Mouse (Mus musculus): Measurements from ENCODE around the gene Gm26566.
"Not testable (repeated sequence)": the region's sequence is repeated elsewhere in the genome, so short reads cannot be mapped to it uniquely, and the experiment has no call there.

The Gm26566 gene

DNA sequence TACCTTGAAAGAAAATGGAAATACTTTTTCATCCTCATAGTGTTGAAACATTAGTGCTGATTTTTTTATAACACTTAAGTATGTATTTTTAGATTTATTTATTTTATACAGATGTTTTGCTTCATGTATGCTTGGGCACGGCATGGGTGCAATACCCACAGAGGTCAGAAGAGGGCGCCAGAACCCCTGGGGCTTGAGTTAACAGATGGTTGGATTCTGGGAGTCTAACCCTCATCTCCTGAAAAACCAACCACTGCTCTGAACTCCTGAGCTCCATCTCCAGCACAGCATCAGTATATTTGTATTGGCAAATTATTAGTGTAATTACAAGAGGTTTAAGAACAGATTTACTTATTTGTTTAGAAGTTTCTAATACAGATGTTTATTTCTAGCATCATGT lies 16.9 kb downstream of the Gm26566 start:
- no peak for DNase-seq (ENCODE audit: extremely low read depth, low read depth, low spot score)

DNA sequence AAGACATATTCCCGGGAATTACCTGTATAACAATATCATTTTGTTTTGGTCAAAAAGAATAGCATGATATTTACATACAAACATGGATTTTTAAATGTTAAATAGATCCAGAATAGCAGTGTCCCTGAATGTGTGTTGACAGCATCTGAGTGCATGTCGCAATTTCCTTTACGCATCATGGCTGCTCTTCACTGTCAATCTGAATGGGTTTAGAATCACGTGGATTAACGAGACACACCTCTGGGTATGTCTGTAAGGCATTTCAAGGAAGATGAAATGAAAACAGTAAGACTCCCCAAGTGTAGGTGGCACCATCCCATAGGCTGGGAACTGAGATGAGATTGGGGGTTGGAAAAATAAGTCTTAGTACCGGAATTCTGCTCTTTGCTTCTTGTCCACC lies 17.4 kb downstream of the Gm26566 start:
- DNase-seq (ENCODE audit: extremely low read depth, low read depth, low spot score), result no peak

DNA sequence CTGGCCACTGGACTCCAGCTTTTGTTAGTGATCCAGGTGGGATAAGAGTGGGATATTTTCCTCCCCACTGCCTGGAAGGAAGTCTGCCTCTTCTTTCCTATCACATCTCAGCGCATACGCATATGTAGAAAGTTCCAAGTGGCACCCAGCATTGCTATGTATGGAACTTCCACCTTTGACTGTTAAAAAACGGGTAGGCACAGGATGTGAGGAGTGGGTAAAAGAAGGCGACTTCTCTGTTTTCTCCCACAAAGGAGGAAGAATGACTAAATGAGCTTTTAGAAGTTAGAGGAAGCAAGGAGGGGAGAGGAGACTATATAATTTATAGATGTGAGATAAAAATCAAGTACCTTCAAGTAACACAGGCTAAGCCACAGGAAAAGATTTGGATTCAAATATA lies 19.8 kb downstream of the Gm26566 start:
- no peak for DNase-seq (ENCODE audit: extremely low read depth, low read depth, low spot score)

DNA sequence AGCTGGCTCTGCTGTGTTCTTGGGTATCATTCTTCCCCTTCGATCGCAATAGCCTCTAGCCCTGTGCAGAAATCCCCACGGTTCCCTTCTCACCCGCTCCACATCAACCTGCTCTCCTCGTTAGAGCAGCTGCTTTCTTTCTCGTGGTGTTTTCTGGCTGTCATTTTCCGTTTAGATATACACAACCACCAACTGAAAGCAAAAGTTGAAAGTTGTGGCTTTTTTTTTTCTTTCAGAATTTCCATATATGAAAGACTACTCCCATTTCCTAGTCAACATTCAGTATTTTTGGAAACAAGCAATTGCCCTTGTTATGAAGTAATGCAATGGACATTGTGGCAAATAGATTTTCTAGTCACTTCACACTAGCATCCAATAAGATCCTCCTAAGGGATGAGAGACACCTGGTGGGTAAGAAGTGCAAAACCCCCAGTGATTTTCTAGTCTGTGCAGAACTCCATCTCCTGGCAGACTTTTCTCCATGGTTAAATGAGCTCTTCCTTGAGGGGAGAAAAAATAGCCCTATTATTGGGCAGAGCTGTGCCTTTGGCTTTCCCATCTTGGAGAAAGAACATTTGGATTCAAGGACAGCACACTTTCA lies 21.3 kb downstream of the Gm26566 start:
- DNase-seq (ENCODE audit: extremely low read depth, low read depth, low spot score), result no peak

DNA sequence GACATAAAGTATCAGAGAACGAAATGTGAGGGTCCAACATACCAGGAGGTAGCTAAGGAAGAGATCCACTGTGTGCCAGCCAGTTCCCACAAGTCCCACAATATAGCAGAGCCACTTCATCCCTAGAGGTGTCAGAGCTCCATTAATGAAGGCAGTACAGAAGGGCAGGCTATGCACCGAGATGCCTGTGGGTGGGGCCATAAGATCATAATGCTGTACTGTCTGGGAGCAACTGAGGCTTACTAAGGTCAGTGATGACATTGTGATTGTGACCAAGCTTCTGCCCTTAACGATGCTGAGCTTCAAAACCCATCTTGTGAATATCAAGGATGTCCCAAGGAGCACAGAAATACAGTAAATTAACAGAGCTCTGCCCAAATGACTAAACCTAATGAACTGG lies 22.6 kb downstream of the Gm26566 start:
- DNase-seq (ENCODE audit: extremely low read depth, low read depth, low spot score), result no peak

DNA sequence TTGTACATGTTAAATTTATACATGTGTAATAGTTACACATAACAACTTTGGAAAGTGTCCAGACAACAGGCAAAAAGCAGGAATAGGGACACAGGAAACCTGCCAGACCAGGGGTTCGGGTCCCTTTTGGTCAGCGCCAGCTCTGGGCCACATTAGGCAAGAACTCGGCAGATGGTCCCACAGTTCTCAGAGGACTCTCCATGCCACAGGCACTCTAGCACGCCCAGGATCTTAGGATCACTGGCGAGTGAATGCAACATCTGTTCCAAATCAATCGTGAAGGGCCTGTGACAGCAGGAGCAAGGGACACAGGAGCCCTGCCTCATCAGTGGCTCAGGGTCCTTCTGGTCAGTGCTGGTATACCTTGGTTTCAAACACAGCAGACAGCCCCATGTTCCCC lies 28.3 kb downstream of the Gm26566 start:
- DNase-seq (ENCODE audit: extremely low read depth, low read depth, low spot score), result no peak

DNA sequence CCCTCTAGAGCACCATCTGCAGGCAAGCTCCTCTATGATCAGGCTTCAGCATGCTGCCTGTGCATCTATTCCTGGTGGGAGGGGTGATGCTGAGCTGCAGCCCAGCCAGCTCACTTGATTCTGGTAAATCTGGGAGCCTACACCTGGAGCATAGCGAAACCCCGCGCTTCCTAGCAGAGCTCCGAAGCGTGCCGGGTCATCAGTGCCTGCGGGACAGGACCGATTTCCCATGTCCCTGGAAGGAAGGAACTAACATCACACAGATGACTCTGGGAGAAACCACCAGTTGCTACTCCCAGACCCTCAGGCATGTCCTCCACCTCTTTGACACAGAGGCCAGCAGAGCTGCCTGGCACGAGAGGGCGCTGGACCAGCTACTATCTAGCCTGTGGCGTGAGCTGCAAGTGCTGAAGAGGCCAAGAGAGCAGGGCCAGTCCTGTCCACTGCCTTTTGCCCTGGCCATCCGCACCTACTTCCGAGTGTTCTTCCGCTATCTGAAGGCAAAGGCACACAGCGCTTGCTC lies 33.3 kb downstream of the Gm26566 start, which contains the start of gene Gm13271:
Gene Gm13271 (plus strand): TSS at position 51 of the 523 bp plus-strand sequence.
- not testable (repeated sequence) for DNase-seq (ENCODE audit: extremely low read depth, low read depth, low spot score)

DNA sequence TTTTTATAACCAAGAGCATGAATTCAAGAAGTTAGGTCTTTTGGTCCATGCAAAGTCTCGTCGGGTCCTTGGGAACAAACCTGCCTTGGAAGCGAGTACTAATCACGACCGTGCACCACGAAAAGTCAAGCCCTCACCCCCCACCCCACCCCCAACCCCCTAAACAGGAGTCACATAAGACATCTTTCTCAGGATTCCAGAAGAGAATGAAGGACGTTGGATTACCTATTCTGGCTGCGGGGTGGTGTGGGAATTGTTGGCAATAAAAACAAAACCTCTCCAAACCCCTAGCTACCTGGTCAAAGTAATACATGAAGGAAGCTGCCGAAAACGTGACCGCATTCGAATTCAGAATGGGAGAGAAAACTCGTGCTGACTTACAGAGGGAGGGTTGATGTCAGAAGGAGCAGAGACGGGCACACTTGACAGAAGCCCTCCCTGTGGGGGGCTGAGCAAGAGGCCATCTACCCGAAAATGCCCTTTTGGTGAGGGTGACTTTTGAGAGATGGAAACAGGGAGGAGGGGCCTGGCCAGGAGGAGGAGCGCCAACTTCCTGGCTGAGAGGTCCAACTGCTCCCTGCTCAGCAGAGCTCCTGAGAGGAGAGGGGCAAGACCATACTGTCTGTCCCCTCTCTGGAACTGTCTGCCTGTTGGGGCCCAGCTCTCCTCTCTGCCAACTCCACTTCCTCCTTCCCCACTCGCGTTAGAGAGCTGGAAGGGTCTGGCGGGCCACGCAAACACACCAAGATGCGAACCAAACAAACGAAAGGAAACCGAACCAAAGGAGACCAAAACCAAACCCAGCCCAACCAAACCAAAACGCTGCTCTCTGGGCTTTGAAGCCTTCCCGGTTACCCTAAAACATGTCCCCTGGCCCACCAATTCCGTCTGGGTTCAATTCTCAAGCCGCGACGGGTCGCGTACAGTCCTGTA lies 35.2 kb downstream of the Gm26566 start:
- DNase-seq (ENCODE audit: extremely low read depth, low read depth, low spot score), result not testable (repeated sequence)

DNA sequence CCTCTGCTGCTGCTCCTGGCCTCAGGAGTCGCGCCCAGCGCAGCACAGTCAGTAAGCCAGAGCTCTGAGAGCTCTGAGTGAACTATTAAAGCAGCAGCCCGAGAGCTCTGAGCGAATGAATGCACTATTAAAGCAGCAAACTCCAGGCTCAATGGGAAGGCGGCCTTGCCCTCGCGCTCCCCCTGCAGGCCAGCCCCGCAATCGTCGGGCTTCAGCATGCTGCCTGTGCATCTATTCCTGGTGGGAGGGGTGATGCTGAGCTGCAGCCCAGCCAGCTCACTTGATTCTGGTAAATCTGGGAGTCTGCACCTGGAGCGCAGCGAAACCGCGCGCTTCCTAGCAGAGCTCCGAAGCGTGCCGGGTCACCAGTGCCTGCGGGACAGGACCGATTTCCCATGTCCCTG lies 36.0 kb downstream of the Gm26566 start:
- DNase-seq (ENCODE audit: extremely low read depth, low read depth, low spot score), result not testable (repeated sequence)

DNA sequence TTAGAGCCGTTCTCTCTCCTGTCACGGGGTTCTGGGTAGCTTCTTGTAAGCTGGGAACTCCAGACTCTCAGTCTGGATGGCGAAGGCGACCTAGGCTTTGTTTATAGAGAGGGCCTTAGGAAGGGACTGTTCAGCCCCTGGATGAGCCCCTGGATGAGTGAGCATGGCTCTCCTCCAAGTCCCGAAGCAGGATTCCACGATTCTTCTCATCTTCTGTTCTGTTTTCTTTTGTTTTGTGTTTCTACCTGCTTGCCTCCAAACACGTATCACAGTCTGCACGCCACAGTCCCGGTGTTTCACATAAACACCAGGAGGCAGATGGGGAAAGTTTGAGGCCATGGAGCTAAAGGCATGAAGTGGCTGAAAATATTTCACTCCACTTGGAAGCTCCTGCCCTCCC lies 37.1 kb downstream of the Gm26566 start:
- not testable (repeated sequence) for DNase-seq (ENCODE audit: extremely low read depth, low read depth, low spot score)

DNA sequence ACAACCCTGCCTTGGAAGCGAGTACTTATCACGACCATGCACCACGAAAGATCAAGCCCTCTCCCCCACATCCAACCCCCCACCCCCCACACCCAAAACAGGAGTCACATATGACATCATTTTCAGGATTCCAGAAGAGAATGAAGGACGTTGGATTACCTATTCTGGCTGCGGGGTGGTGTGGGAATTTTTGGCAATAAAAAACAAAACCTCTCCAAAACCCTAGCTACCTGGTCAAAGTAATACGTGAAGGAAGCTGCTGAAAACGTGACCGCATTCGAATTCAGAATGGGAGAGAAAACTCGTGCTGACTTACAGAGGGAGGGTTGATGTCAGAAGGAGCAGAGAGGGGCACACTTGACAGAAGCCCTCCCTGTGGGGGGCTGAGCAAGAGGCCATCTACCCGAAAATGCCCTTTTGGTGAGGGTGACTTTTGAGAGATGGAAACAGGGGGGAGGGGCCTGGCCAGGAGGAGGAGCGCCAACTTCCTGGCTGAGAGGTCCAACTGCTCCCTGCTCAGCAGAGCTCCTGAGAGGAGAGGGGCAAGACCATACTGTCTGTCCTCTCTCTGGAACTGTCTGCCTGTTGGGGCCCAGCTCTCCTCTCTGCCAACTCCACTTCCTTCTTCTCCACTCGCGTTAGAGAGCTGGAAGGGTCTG lies 38.1 kb downstream of the Gm26566 start, which contains the start of gene Gm13283:
Gene Gm13283 (plus strand): TSS at position 510 of the 659 bp plus-strand sequence.
- DNase-seq (ENCODE audit: extremely low read depth, low read depth, low spot score), result not testable (repeated sequence)

DNA sequence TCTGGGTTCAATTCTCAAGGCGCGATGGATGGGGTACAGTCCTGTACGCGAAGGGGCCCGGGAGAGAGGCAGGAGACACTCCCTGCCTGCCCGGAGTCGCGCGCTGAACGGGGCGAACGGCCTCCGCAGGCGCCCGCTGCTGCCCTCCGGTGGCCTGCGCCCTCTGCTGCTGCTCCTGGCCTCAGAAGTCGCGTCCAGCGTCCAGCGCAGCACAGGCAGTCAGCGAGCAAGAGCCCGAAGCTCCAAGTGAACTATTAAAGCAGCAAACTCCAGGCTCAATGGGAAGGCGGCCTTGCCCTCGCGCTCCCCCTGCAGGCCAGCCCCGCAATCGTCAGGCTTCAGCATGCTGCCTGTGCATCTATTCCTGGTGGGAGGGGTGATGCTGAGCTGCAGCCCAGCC lies 38.8 kb downstream of the Gm26566 start:
- not testable (repeated sequence) for DNase-seq (ENCODE audit: extremely low read depth, low read depth, low spot score)

DNA sequence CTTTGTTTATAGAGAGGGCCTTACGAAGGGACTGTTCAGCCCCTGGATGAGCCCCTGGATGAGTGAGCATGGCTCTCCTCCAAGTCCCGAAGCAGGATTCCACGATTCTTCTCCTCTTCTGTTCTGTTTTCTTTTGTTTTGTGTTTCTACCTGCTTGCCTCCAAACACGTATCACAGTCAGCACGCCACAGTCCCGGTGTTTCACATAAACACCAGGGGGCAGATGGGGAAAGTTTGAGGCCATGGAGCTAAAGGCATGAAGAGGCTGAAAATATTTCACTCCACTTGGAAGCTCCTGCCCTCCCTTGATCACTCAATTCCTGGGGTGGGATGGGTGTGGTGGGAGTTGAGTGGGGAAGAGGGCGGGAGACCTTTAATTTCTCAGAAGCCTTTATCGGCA lies 40.2 kb downstream of the Gm26566 start:
- not testable (repeated sequence) for DNase-seq (ENCODE audit: extremely low read depth, low read depth, low spot score)

DNA sequence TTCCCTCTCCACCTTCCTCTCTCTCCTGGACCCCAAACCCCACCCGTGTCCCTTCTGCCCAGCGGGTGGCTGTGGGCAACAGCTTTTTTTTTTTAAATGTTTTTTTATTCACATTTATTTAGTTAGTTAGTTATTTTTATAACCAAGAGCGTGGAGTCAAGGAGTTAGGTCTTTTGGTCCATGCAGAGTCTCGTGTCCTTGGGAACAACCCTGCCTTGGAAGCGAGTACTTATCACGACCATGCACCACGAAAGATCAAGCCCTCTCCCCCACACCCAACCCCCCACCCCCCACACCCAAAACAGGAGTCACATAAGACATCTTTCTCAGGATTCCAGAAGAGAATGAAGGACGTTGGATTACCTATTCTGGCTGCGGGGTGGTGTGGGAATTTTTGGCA lies 40.7 kb downstream of the Gm26566 start:
- not testable (repeated sequence) for DNase-seq (ENCODE audit: extremely low read depth, low read depth, low spot score)

DNA sequence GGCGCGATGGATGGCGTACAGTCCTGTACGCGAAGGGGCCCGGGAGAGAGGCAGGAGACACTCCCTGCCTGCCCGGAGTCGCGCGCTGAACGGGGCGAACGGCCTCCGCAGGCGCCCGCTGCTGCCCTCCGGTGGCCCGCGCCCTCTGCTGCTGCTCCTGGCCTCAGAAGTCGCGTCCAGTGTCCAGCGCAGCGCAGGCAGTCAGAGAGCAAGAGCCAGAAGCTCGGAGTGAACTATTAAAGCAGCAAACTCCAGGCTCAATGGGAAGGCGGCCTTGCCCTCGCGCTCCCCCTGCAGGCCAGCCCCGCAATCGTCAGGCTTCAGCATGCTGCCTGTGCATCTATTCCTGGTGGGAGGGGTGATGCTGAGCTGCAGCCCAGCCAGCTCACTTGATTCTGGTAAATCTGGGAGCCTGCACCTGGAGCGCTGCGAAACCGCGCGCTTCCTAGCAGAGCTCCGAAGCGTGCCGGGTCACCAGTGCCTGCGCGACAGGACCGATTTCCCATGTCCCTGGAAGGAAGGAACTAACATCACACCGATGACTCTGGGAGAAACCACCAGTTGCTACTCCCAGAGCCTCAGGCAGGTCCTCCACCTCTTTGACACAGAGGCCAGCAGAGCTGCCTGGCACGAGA lies 41.9 kb downstream of the Gm26566 start:
- DNase-seq (ENCODE audit: extremely low read depth, low read depth, low spot score), result not testable (repeated sequence)

All from fat pad, adult 2 months (tissue).